Mouse (Mus musculus): ENCODE measurements around the gene Moxd1.
"Not testable (repeated sequence)": the region's sequence is repeated elsewhere in the genome, so short reads cannot be mapped to it uniquely, and the experiment has no call there.

Gene Moxd1

GRCm38 (mm10) chr10:24267520-24267919, 44.2 kb downstream of the Moxd1 start:
- no peak for DNase-seq (ENCODE audit: low read depth, low spot score)

GRCm38 (mm10) chr10:24271077-24271637, 47.8 kb downstream of the Moxd1 start:
- no peak for DNase-seq (ENCODE audit: low read depth, low spot score)

DNA sequence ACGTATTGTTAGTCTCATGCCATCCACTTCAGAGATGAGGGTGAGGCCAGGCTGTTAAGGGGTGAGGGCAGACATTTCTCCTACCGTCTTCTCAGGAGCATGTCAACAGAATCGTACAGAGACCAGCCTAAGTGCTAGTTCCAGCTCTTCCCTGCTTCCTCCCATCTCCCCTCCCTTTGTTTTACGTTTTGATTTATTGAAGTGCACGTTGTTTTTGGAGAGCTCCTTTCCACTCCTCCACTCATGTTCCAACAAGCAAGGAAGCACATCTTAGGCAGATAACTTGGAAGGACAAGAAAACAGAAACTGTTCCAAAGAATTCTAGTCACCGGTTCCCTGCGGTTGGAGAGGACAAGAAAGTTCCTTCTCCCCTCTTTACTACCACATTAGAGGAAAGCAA, 52.9 kb downstream of the Moxd1 start:
- DNase-seq (ENCODE audit: low read depth, low spot score): no peak

DNA sequence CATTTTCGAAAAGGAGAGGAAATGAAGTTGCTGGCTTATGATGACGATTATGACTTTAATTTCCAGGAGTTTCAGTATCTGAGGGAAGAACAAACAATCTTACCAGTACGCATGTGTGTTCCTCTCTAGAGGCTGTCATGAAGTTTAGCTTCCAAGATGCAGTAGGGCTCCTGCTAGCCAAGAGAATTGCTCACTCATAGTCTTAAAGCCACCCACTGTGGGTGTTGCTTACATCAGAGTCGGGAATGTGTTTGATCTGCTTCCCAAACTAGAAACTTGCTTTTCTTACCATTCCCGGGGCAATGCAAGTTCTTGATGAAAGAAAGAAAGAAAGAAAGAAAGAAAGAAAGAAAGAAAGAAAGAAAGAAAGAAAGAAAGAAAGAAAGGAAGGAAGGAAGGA, 59.3 kb downstream of the Moxd1 start:
- no peak for DNase-seq (ENCODE audit: low read depth, low spot score)

GRCm38 (mm10) chr10:24291611-24292010, 68.3 kb downstream of the Moxd1 start:
- no peak for DNase-seq (ENCODE audit: low read depth, low spot score)

DNA sequence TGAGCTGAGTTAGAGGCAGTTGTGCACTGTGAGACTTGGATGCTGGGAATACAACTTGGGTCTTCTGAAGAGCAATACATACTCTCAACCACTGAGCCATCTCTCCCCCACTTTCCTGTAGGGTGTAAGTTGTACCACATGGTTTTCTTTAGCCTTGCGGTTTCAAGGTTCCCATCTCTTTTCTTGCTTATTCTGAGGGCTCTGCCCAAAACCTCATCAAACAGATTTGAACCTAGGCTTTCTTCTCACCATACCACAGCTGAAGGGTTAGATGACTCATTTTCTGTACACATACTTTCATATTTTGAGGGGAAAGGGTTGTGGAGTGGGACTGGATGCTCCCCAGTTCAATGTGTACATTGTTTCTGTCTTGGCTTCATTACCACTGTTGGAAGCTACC, 69.4 kb downstream of the Moxd1 start:
- no peak for DNase-seq (ENCODE audit: low read depth, low spot score)

DNA sequence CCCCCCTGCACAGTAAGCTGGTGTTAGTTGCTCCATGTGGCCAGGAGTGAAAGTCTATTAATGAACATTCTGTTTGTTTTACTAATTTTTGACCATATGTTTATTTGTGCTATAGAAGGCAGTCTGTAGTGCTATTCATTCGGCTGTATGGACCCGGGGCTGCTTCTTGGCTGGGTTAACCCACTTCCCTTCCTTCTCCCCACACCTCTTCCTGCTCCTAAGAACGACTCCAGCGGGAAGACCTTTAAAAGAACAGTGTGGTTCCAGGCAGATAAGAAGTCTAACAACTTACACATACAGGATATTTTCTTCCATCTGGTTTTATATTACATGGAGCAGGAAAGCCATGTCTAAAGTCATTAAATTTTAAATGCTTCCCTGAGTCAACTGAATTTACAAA, 73.3 kb downstream of the Moxd1 start:
- DNase-seq (ENCODE audit: low read depth, low spot score): no peak

GRCm38 (mm10) chr10:24297792-24298191, 74.5 kb downstream of the Moxd1 start:
- DNase-seq (ENCODE audit: low read depth, low spot score): peak; percentile 59

DNA sequence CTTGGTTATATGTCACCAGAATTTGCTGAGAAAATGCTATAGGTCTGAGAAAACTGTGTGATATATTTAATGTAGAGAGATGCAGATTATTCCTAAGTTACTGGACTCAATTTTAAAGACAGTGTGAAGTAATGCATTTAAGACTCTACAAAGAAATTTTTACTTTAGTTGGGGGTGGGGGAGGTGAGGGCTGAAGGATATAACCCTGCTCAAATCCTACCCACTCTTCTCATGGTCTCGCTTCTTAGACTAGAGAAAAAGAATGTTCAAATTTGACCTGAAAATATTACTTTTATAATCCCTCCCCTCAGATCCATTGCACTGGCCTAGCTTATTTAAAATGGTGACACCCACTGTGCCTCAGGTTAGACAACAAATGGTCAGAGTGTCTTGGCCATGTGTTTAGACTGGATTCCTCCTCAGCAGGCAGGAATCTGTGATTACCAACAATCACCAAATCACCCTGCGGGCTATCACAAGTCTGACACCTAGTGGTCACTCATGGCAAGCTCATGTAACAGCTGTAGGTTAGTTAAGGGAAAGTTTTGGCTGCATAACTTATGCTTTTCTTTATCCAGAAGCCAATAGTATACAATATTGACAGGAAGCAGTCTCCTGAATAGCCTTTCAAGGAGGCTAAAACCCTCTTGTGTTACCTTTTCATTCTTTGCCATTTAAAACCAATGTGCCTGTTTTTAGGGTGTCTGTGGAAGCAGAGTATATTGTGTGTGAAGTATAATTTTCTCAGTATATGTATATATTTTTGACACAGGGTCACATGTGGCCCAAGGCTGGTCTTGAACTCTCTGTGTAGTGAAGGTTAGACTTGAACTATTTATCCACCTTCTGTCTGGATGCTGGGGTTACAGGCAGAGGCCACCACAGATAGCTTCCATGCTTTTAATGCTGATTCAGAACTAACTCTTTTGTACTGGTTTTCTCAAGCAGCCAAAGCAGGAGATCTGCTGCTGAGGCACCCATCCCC, 75.2 kb downstream of the Moxd1 start:
- DNase-seq (ENCODE audit: low read depth, low spot score): peak; percentile 77

GRCm38 (mm10) chr10:24312191-24312611, 88.9 kb downstream of the Moxd1 start:
- DNase-seq (ENCODE audit: low read depth, low spot score): peak; percentile 88

DNA sequence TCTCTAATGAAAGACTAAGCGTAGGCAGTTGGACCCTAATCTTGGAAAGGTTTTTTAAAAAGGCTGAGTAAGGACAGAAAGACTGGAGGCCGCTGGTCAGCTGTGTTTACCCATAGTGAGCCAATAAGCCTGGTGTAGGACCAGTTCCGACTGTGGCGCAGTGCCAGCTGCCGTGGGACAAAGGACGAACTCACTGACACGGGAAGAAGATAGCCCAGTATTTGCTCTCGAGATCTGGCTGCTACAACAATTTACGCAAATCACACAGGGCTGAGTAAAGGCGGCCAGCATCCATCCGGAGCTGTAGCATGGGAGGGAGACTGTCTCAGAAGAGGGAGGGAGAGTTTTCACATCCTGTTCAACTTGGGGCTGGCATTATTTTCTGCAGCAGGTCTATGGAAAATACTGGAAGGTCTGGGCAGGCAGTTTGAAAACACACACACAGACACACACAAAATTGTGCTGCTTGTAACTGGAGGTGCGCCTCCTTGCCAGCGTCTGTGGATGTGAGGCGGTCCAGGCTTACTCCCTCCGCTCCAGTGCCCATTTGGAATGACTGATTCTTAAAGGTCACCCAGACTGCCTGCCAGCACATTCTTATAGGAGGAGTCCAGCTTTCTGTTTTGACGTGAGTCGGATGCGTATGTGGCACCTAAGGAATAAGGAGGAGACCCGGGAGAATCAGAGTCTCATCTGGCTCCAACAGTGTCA, 94.0 kb downstream of the Moxd1 start:
- no peak for DNase-seq (ENCODE audit: low read depth, low spot score)

DNA sequence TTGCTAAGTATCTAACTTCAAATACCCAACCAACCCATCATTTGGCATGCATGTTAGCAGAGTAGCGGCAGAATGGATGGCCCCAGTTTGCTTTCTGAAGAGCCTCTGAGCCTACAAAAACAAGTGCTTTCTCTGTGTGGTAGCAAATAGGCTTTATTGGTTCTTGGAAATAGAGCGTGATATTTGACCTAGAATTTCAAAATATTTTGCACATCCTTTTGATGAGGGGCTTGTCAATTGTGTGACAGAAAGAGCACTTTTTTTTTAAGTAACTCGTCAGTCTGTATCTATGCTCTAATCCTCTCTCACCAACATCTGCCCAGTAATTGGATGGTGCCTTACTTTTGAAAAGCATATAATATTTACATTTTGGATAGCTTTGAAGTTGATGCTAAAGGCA, 97.0 kb downstream of the Moxd1 start:
- no peak for DNase-seq (ENCODE audit: low read depth, low spot score)

DNA sequence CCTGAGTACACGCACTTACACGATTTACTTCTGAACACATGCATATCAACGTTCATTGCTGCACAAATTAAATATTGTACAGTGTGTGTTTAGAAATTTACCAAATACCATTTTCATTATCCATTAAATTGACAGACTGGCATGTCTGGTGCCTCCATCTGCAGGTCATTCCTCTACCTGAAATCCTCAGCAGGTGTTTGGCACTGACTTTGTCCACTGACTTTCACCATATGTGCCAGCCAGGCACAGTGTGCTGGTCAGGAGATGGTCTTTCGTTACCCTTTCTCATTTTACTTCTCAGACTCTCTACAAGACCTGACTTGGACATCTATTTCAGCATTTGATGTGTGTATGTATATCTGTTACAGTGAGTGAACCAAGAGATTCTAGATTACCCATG, 99.7 kb downstream of the Moxd1 start:
- DNase-seq (ENCODE audit: low read depth, low spot score): no peak

- DNase-seq (ENCODE audit: low read depth, low spot score): not testable (repeated sequence)
Observed at GRCm38 (mm10) chr10:24327265-24327664, 103.9 kb downstream of the Moxd1 start.

- DNase-seq (ENCODE audit: low read depth, low spot score): no peak
Observed at GRCm38 (mm10) chr10:24332799-24333198, 109.5 kb downstream of the Moxd1 start.

DNA sequence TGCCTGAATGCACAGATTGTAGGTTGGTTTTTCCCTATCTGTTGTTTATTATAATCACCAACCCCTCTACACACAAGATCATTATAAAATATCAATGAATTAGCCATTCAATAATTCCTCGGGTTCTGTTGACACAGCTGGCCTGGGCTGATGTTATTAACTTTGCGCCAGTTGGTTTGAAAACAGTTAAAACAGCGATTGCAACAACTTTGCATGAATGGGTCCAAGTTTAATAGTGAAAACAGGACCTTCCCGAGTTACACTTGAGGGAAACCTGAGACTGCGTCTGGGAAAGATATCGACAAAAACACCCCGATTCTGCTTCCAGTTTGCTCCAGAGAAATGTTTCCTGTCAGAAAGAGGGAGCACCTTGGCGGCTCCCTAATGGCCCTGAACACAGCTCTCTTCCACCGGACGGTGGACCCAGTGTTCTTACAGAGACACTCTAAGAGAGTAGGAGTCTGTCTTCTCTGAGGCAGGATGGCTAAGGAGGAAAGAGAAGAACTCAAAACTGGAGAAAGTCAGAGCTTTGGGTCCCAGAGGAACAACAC, 116.4 kb downstream of the Moxd1 start:
- DNase-seq (ENCODE audit: low read depth, low spot score): no peak

DNA sequence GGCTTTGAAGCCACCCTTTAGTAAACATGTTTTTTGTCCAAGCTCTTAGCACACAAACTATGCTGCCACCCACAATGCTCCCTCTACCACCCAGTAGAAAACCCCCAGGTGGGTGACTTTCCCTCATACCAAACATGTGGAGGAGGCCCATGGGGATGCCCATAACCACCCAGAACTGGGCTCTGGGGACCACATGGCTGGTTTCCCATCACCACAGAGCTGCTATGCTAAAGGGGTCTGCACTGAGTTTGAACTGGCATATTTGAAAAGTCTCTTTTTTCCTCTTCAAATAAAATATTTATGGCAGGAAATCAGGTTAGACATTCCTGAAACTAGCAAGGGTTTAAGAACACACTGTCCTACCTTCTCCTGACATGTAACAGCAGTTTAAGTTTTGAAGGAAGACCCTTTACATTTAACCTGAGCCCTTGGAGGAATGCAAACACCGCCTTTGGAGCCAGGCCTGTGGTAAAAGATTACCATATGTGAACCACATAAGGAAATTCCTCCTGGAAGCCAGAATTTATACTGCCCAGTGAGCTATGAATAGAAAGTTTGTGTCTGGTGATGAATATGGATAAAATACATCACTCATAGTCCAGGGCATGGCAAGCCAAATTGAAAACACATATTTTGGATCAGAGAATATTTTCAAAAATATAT, 117.4 kb downstream of the Moxd1 start:
- DNase-seq (ENCODE audit: low read depth, low spot score): no peak

- no peak for DNase-seq (ENCODE audit: low read depth, low spot score)
Observed at GRCm38 (mm10) chr10:24341214-24341589, 117.9 kb downstream of the Moxd1 start.

GRCm38 (mm10) chr10:24343068-24343467, 119.8 kb downstream of the Moxd1 start:
- no peak for DNase-seq (ENCODE audit: low read depth, low spot score)

Data from mesoderm, embryonic 11.5 days (tissue).